In the genomic region with DNA sequence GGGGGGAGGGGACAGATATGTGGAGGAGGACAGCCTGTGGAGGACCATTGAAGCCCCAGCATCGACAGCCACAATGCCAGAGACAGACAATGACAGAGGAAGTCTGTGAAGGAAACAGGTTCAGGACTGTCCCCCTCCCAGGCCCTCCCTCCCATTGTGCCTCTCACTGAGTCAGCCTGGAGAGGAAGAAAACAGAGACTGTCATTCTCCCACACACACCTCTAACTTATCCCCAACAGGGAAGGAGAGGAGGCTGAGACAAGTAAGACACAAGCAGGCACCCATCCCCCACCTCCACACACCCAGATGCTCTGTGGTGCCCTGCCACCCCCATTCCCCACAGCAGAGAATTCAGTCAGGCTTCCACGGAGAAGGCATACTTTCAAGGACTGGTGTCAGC, we compare ENCODE assay signal across 9 mouse cellular contexts.
DNase-seq lines count a peak whose midpoint lies in the region.
"Had no signal": no experiment of that assay in that cellular context is flagged by ENCODE, and none has a peak within 500 bp of the region (broad histone marks: within the 10 kb centered on the region; RNA-seq: fewer than 3 reads in every experiment).

No protein-coding gene starts in this region.

- peak; percentile 21 for DNase-seq in adrenal gland, postnatal 14 days
- DNase-seq in adrenal gland, adult 18-20 months (ENCODE audit: low spot score in 2 of 2): no peak
- peak; percentile 18 to 26 for DNase-seq in layer of hippocampus, postnatal 36 days
- DNase-seq in layer of hippocampus, adult 11-12 months (ENCODE audit: low spot score): no peak
- DNase-seq in ES-CJ7 (ENCODE audit: low read depth, low spot score): peak; percentile 56
- DNase-seq in kidney, postnatal 10 days: peak; percentile 42
- no peak for DNase-seq in cerebellum, adult 9-10 months
- DNase-seq in MN1 (ENCODE audit: low spot score): no peak
- DNase-seq: lung, postnatal 10 days had no signal

Comparison
In these comparisons a context has a peak if more than half of its experiments do, and no peak if none do; other contexts are left out.
1. DNase-seq: peak in adrenal gland, postnatal 14 days (single experiment), layer of hippocampus, postnatal 36 days (2 of 2), ES-CJ7 (single experiment) and kidney, postnatal 10 days (single experiment); none in adrenal gland, adult 18-20 months (0 of 2), layer of hippocampus, adult 11-12 months (single experiment), cerebellum, adult 9-10 months (single experiment) and MN1 (single experiment).